Mouse (Mus musculus): ENCODE results near the gene Usp34.

DNA sequence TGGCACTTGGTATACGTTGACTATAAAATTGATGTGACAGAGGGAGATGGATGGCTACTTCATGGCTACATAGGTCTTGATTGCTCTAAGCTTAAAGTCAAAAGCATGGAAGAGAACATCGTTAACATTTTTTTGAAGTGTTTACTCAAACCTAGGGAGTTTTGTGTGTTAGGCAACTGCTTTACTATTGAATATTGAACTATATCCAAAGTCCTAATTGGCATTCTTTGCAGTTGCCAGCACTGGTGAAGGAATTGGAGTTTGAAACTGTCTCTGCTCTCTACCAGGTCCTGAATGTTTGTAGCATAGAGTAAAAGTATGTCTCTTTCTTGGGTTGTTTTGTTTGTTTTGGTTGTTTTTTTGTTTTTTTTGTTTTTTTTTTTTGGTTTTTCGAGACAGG is 30.9 kb upstream of the Usp34 start:
- TF ChIP-seq GATA1 (IDR thresholded peaks at IDR 0.05; ENCODE audit: borderline replicate concordance, low read length) = no peak
- TF ChIP-seq FLI1 (IDR thresholded peaks at IDR 0.05; ENCODE audit: low read length) = no peak
